Mouse (Mus musculus): ENCODE measurements at regions not wholly inside any gene's neighbourhood (a gene's known extent, or its start where the extent isn't known, plus 50 kb on each side); places are given as distances from the start of the nearest gene placed in this dataset.

- H3K4me2 ChIP-seq (replicated peaks; ENCODE audit: low read depth, low read length, severe bottlenecking) = no peak overlapping the region
- no peaks in the 10 kb centered on the region for H3K27me3 ChIP-seq (ENCODE audit: control insufficient read depth, insufficient read depth, low read length)
- DNase-seq (ENCODE audit: low spot score) (no peak), ATAC-seq (ENCODE audit: low FRiP score, low read depth) (no peak)
- H3K9ac ChIP-seq (ENCODE audit: low read depth, low read length, severe bottlenecking) = no peak overlapping the region
- no peak overlapping the region for H3K27ac ChIP-seq (replicated peaks; ENCODE audit: low read depth, low read length)
- TF ChIP-seq POLR2A (IDR thresholded peaks at IDR 0.05; ENCODE audit: borderline replicate concordance, extremely low read depth, insufficient read depth, insufficient read length) = no peak
- H3K4me1 ChIP-seq (ENCODE audit: control insufficient read depth, insufficient read depth, low read length) = peaks cover 13% of the 10 kb centered on the region
- WGBS = 83% methylated on average over 7 of the region's 7 CpGs
- H3K36me3 ChIP-seq (ENCODE audit: control insufficient read depth, insufficient read depth, low read length) = no peaks in the 10 kb centered on the region
- H3K9me3 ChIP-seq (ENCODE audit: control insufficient read depth, low read length) = no peaks in the 10 kb centered on the region
- no peak overlapping the region for H3K4me3 ChIP-seq (replicated peaks; ENCODE audit: low read length)
Measured at GRCm38 (mm10) chr2:178834986-178835385, 404.7 kb downstream of the Cdh26 start.

- H3K27me3 ChIP-seq (ENCODE audit: control insufficient read depth, insufficient read depth, low read length) = no peaks in the 10 kb centered on the region
- H3K4me2 ChIP-seq (replicated peaks; ENCODE audit: low read depth, low read length, severe bottlenecking) = no peak overlapping the region
- H3K36me3 ChIP-seq (ENCODE audit: control insufficient read depth, insufficient read depth, low read length) = no peaks in the 10 kb centered on the region
- H3K9me3 ChIP-seq (ENCODE audit: control insufficient read depth, low read length) = no peaks in the 10 kb centered on the region
- 14% methylated on average over 6 of the region's 6 CpGs for WGBS
- no peak overlapping the region for H3K27ac ChIP-seq (replicated peaks; ENCODE audit: low read depth, low read length)
- H3K4me3 ChIP-seq (replicated peaks; ENCODE audit: low read length) = no peak overlapping the region
- TF ChIP-seq POLR2A (IDR thresholded peaks at IDR 0.05; ENCODE audit: borderline replicate concordance, extremely low read depth, insufficient read depth, insufficient read length) = no peak
- peaks cover 20% of the 10 kb centered on the region for H3K4me1 ChIP-seq (ENCODE audit: control insufficient read depth, insufficient read depth, low read length)
- DNase-seq (ENCODE audit: low spot score) (peak; percentile 56), ATAC-seq (ENCODE audit: low FRiP score, low read depth) (peak; percentile 64)
- H3K9ac ChIP-seq (ENCODE audit: low read depth, low read length, severe bottlenecking) = no peak overlapping the region
Measured at GRCm38 (mm10) chr2:178838571-178838970, 408.2 kb downstream of the Cdh26 start.

- no peak overlapping the region for H3K4me3 ChIP-seq (replicated peaks; ENCODE audit: low read length)
- TF ChIP-seq POLR2A (IDR thresholded peaks at IDR 0.05; ENCODE audit: borderline replicate concordance, extremely low read depth, insufficient read depth, insufficient read length) = no peak
- H3K9me3 ChIP-seq (ENCODE audit: control insufficient read depth, low read length) = no peaks in the 10 kb centered on the region
- no peak overlapping the region for H3K4me2 ChIP-seq (replicated peaks; ENCODE audit: low read depth, low read length, severe bottlenecking)
- no peaks in the 10 kb centered on the region for H3K36me3 ChIP-seq (ENCODE audit: control insufficient read depth, insufficient read depth, low read length)
- DNase-seq (ENCODE audit: low spot score) (peak; percentile 11), ATAC-seq (ENCODE audit: low FRiP score, low read depth) (no peak)
- H3K4me1 ChIP-seq (ENCODE audit: control insufficient read depth, insufficient read depth, low read length) = peaks cover 20% of the 10 kb centered on the region
- H3K27ac ChIP-seq (replicated peaks; ENCODE audit: low read depth, low read length) = no peak overlapping the region
- WGBS = 40% methylated on average over 2 of the region's 2 CpGs
- H3K27me3 ChIP-seq (ENCODE audit: control insufficient read depth, insufficient read depth, low read length) = no peaks in the 10 kb centered on the region
- H3K9ac ChIP-seq (ENCODE audit: low read depth, low read length, severe bottlenecking) = no peak overlapping the region
Measured at GRCm38 (mm10) chr2:178840975-178841374, 410.6 kb downstream of the Cdh26 start.

GRCm38 (mm10) chr2:178842595-178842994 is 412.3 kb downstream of the Cdh26 start:
- no peaks in the 10 kb centered on the region for H3K9me3 ChIP-seq (ENCODE audit: control insufficient read depth, low read length)
- 47% methylated on average over 12 of the region's 12 CpGs for WGBS
- H3K4me1 ChIP-seq (ENCODE audit: control insufficient read depth, insufficient read depth, low read length) = peaks cover 20% of the 10 kb centered on the region
- no peak for TF ChIP-seq POLR2A (IDR thresholded peaks at IDR 0.05; ENCODE audit: borderline replicate concordance, extremely low read depth, insufficient read depth, insufficient read length)
- H3K4me3 ChIP-seq (replicated peaks; ENCODE audit: low read length) = no peak overlapping the region
- ATAC-seq (ENCODE audit: low FRiP score, low read depth) = no peak
- no peak overlapping the region for H3K9ac ChIP-seq (ENCODE audit: low read depth, low read length, severe bottlenecking)
- no peak overlapping the region for H3K4me2 ChIP-seq (replicated peaks; ENCODE audit: low read depth, low read length, severe bottlenecking)
- no peak for DNase-seq (ENCODE audit: low spot score)
- no peaks in the 10 kb centered on the region for H3K36me3 ChIP-seq (ENCODE audit: control insufficient read depth, insufficient read depth, low read length)
- no peak overlapping the region for H3K27ac ChIP-seq (replicated peaks; ENCODE audit: low read depth, low read length)
- no peaks in the 10 kb centered on the region for H3K27me3 ChIP-seq (ENCODE audit: control insufficient read depth, insufficient read depth, low read length)

- no peak overlapping the region for H3K4me2 ChIP-seq (replicated peaks; ENCODE audit: low read depth, low read length, severe bottlenecking)
- H3K9ac ChIP-seq (ENCODE audit: low read depth, low read length, severe bottlenecking) = no peak overlapping the region
- H3K4me3 ChIP-seq (replicated peaks; ENCODE audit: low read length) = no peak overlapping the region
- ATAC-seq (ENCODE audit: low FRiP score, low read depth) (no peak), DNase-seq (ENCODE audit: low spot score) (no peak)
- no peaks in the 10 kb centered on the region for H3K27me3 ChIP-seq (ENCODE audit: control insufficient read depth, insufficient read depth, low read length)
- H3K9me3 ChIP-seq (ENCODE audit: control insufficient read depth, low read length) = no peaks in the 10 kb centered on the region
- H3K27ac ChIP-seq (replicated peaks; ENCODE audit: low read depth, low read length) = no peak overlapping the region
- TF ChIP-seq POLR2A (IDR thresholded peaks at IDR 0.05; ENCODE audit: borderline replicate concordance, extremely low read depth, insufficient read depth, insufficient read length) = no peak
- peaks cover 15% of the 10 kb centered on the region for H3K4me1 ChIP-seq (ENCODE audit: control insufficient read depth, insufficient read depth, low read length)
- H3K36me3 ChIP-seq (ENCODE audit: control insufficient read depth, insufficient read depth, low read length) = no peaks in the 10 kb centered on the region
- WGBS = 96% methylated on average over 3 of the region's 3 CpGs
Measured at GRCm38 (mm10) chr2:178843458-178843857, 413.1 kb downstream of the Cdh26 start.

- H3K27me3 ChIP-seq (ENCODE audit: control insufficient read depth, insufficient read depth, low read length) = no peaks in the 10 kb centered on the region
- no peak overlapping the region for H3K4me2 ChIP-seq (replicated peaks; ENCODE audit: low read depth, low read length, severe bottlenecking)
- H3K9ac ChIP-seq (ENCODE audit: low read depth, low read length, severe bottlenecking) = no peak overlapping the region
- H3K27ac ChIP-seq (replicated peaks; ENCODE audit: low read depth, low read length) = no peak overlapping the region
- TF ChIP-seq POLR2A (IDR thresholded peaks at IDR 0.05; ENCODE audit: borderline replicate concordance, extremely low read depth, insufficient read depth, insufficient read length) = no peak
- WGBS = 77% methylated on average over 4 of the region's 4 CpGs
- H3K9me3 ChIP-seq (ENCODE audit: control insufficient read depth, low read length) = no peaks in the 10 kb centered on the region
- H3K4me3 ChIP-seq (replicated peaks; ENCODE audit: low read length) = no peak overlapping the region
- 0 out of 2 replicates have a peak, but pooled peaks cover 7% of the 10 kb centered on the region for H3K4me1 ChIP-seq (ENCODE audit: control insufficient read depth, insufficient read depth, low read length)
- no peaks in the 10 kb centered on the region for H3K36me3 ChIP-seq (ENCODE audit: control insufficient read depth, insufficient read depth, low read length)
- DNase-seq (ENCODE audit: low spot score) (no peak), ATAC-seq (ENCODE audit: low FRiP score, low read depth) (no peak)
Measured at GRCm38 (mm10) chr2:178844561-178844960, 414.2 kb downstream of the Cdh26 start.

Data from limb, embryonic 14.5 days (tissue).